Mouse (Mus musculus): Measurements from ENCODE around the gene Hist1h2bk. TPM values are rescaled to one million over a fixed set of nuclear protein-coding genes. Genes with fewer than 3 reads are reported as not detected.
"Not testable (repeated sequence)": the region's sequence is repeated elsewhere in the genome, so short reads cannot be mapped to it uniquely, and the experiment has no call there.

The Hist1h2bk gene
- 2.5 and 3.8 TPM in 2 replicates for polyA plus RNA-seq (2015; fragmentation: Nextera tagmentation; extraction: Ambion mirVana)

DNA sequence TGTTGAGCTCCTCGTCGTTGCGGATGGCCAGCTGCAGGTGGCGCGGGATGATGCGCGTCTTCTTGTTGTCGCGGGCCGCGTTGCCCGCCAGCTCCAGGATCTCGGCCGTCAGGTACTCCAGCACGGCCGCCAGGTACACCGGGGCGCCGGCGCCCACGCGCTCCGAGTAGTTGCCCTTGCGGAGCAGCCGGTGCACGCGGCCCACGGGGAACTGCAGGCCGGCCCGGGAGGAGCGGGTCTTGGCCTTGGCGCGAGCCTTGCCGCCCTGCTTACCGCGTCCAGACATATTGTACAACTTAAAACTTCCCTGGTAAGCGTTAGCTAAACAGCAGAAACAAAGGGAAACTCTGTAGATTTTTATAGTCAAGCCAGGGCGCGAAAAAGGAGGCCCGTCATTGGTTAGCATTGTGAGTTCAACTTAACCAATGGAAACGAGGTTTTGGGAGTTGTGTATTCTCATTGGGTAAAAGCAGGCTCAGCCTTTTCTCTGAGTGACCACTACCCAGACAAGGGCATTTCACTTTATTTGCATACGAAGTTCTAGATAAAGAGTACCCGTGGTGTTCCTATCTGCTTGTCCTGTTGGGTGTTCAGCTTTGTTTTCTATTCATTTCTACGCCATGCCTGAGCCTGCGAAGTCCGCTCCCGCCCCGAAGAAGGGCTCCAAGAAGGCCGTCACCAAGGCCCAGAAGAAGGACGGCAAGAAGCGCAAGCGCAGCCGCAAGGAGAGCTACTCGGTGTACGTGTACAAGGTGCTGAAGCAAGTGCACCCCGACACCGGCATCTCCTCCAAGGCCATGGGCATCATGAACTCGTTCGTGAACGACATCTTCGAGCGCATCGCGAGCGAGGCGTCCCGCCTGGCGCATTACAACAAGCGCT lies at the start of gene Hist1h2bk, which contains the start of gene Hist1h2ah:
Gene Hist1h2bk (plus strand): TSS at position 604 of the 882 bp plus-strand sequence.
Gene Hist1h2ah (minus strand): TSS at position 302 of the 882 bp plus-strand sequence.
- H3K9ac ChIP-seq = peak within 1 kb of the TSS; percentile 70
- H3K27ac ChIP-seq (replicated peaks) = peak within 1 kb of the TSS; percentile 79
- H3K4me1 ChIP-seq (replicated peaks) = peaks cover 26% of the 10 kb centered on the region
- H3K36me3 ChIP-seq, H3K27me3 ChIP-seq, H3K9me3 ChIP-seq: not testable (repeated sequence)
- peak; percentile 98 for ATAC-seq (ENCODE audit: low read depth)
- H3K4me3 ChIP-seq = peak within 1 kb of the TSS; percentile 42
- under 1% methylated on average over 26 of the region's 69 CpGs for WGBS
- H3K4me2 ChIP-seq = peak within 1 kb of the TSS; percentile 72

- Histone ChIP-seq H3K27me3 (peaks cover 82% of the 10 kb centered on the region), H3K4me3 (no peak overlapping the region), H3K9ac (no peak overlapping the region), H3K4me1 (replicated peaks) (peaks cover 17% of the 10 kb centered on the region), H3K27ac (replicated peaks) (no peak overlapping the region), H3K36me3 (no peaks in the 10 kb centered on the region), H3K9me3 (no peaks in the 10 kb centered on the region), H3K4me2 (no peak overlapping the region)
- WGBS = 91% methylated on average over 5 of the region's 5 CpGs
- ATAC-seq (ENCODE audit: low read depth) = no peak
Observed at GRCm38 (mm10) chr13:21992550-21992949, 43.1 kb upstream of the Hist1h2bk start.

DNA sequence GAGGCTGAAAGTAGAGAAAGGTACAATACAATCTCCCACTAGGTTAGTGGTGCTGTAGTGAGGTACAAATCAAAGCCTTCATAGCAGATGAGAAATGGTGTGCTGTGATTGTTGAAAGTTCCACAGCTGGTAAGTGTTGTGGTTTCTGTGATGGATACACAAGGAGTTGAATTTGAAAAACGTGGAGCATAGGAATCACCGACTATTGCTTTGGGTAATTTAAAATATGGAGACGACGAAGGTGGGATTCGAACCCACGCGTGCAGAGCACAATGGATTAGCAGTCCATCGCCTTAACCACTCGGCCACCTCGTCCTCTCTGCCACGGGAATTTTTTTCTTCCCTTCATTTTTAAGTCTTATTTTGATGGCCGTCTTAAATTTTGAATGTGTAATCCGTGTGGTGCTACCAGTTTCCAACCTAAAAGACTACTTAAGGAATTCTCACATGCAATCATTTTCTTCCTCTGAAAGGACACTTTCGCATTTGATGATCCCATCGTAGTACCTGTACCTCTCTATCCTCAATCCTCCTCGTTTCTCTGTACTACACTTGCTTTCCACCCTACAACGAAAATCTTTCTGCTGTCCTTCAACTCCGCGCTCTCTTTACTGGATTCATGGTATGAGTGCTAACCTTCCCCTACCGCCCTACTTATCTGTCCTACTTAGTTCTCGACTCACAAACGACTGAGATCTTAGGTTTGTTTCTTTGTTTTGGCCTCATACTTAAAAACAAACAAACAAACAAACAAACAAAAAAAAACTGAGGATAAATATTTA lies 41.5 kb upstream of the Hist1h2bk start:
- H3K4me3 ChIP-seq = no peak overlapping the region
- H3K27ac ChIP-seq (replicated peaks) = no peak overlapping the region
- H3K9me3 ChIP-seq = no peaks in the 10 kb centered on the region
- H3K9ac ChIP-seq = no peak overlapping the region
- peaks cover 17% of the 10 kb centered on the region for H3K4me1 ChIP-seq (replicated peaks)
- H3K27me3 ChIP-seq = peaks cover 89% of the 10 kb centered on the region
- H3K4me2 ChIP-seq = no peak overlapping the region
- ATAC-seq (ENCODE audit: low read depth) = no peak
- H3K36me3 ChIP-seq = no peaks in the 10 kb centered on the region
- 1% methylated on average over 22 of the region's 22 CpGs for WGBS

- peaks cover 97% of the 10 kb centered on the region for H3K27me3 ChIP-seq
- no peaks in the 10 kb centered on the region for H3K9me3 ChIP-seq
- no peaks in the 10 kb centered on the region for H3K36me3 ChIP-seq
- H3K4me1 ChIP-seq (replicated peaks) = peaks cover 17% of the 10 kb centered on the region
- 4% methylated on average over 8 of the region's 8 CpGs for WGBS
- no peak for ATAC-seq (ENCODE audit: low read depth)
- H3K27ac ChIP-seq (replicated peaks) = no peak overlapping the region
- no peak overlapping the region for H3K9ac ChIP-seq
- H3K4me2 ChIP-seq = peak overlapping the region; percentile 50
- H3K4me3 ChIP-seq = peak overlapping the region; percentile 28
Observed at GRCm38 (mm10) chr13:21994896-21995295, 40.8 kb upstream of the Hist1h2bk start.

- Histone ChIP-seq H3K27ac (replicated peaks) (no peak overlapping the region), H3K4me3 (peak overlapping the region; percentile 28), H3K4me1 (replicated peaks) (peaks cover 17% of the 10 kb centered on the region), H3K36me3 (no peaks in the 10 kb centered on the region), H3K27me3 (peaks cover 97% of the 10 kb centered on the region), H3K4me2 (peak overlapping the region; percentile 50), H3K9me3 (no peaks in the 10 kb centered on the region), H3K9ac (no peak overlapping the region)
- no peak for ATAC-seq (ENCODE audit: low read depth)
- WGBS = under 1% methylated on average over 21 of the region's 21 CpGs
Observed at GRCm38 (mm10) chr13:21995331-21995914, 40.2 kb upstream of the Hist1h2bk start.

GRCm38 (mm10) chr13:21996101-21996839 lies 39.4 kb upstream of the Hist1h2bk start:
- Histone ChIP-seq H3K27ac (replicated peaks) (no peak overlapping the region), H3K9me3 (no peaks in the 10 kb centered on the region), H3K4me3 (peak overlapping the region; percentile 12; the same call in 1 of the 2 replicates), H3K27me3 (peaks cover 97% of the 10 kb centered on the region), H3K36me3 (no peaks in the 10 kb centered on the region), H3K9ac (no peak overlapping the region), H3K4me1 (replicated peaks) (peaks cover 17% of the 10 kb centered on the region), H3K4me2 (peak overlapping the region; percentile 50)
- WGBS = 3% methylated on average over 12 of the region's 12 CpGs
- no peak for ATAC-seq (ENCODE audit: low read depth)

DNA sequence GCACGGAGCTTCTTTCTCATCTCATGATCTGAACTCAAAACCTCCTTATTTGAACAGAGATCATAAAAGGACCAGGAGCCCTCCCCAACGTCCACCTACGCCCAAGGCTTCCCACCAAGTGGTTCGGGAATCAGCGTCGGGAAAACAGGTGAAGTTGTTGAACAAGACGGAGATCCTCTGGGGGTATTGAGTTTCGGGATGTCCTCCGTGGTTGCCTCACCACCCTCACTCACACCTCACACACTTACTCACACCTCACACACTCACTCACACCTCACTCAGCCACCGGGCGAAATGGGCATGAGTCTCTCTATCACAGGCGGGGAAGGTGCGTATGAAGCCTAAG lies 38.9 kb upstream of the Hist1h2bk start:
- Histone ChIP-seq H3K36me3 (no peaks in the 10 kb centered on the region), H3K27ac (replicated peaks) (no peak overlapping the region), H3K4me3 (peak overlapping the region; percentile 12; the same call in 1 of the 2 replicates), H3K9me3 (no peaks in the 10 kb centered on the region), H3K9ac (no peak overlapping the region), H3K4me2 (peak overlapping the region; percentile 34), H3K4me1 (replicated peaks) (peaks cover 17% of the 10 kb centered on the region), H3K27me3 (peaks cover 97% of the 10 kb centered on the region)
- ATAC-seq (ENCODE audit: low read depth) = no peak
- WGBS = under 1% methylated on average over 13 of the region's 13 CpGs

DNA sequence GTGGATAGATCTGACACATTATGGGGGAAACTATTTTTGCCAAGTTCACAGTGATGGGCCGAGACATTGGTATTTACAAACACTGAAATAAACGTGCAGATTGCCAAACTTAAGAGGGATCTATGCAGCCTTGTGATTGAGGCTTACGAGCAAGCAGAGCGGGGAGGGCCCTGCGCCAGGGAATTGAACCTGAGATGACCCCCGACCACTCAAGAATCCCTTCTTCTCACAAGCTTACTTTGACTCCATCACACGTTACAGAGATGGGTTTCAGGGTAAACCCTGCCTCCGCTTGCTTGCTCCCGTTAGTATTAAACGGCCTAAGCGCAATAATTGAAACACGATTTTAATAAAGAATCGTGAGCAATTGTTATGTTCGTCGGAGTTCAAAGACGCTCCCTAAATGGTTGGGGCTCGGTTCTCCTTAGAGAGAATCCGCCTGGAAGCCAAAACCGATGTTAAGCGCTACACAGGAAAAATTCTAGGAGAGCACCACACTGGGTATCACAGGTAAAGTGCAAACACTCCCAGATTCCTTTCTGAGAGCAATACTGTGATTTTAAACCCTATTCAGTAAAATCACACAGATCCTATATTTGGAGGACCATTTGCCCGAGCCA lies 38.4 kb upstream of the Hist1h2bk start:
- no peaks in the 10 kb centered on the region for H3K9me3 ChIP-seq
- no peak for ATAC-seq (ENCODE audit: low read depth)
- WGBS = under 1% methylated on average over 21 of the region's 21 CpGs
- peaks cover 97% of the 10 kb centered on the region for H3K27me3 ChIP-seq
- 0 out of 2 replicates have a peak overlapping the region, but pooled peaks have one; percentile 12 for H3K4me3 ChIP-seq
- H3K9ac ChIP-seq = no peak overlapping the region
- H3K27ac ChIP-seq (replicated peaks) = no peak overlapping the region
- H3K4me2 ChIP-seq = peak overlapping the region; percentile 34
- H3K36me3 ChIP-seq = no peaks in the 10 kb centered on the region
- H3K4me1 ChIP-seq (replicated peaks) = peaks cover 17% of the 10 kb centered on the region

GRCm38 (mm10) chr13:21997821-21998220 lies 37.8 kb upstream of the Hist1h2bk start:
- Histone ChIP-seq H3K27me3 (peaks cover 97% of the 10 kb centered on the region), H3K4me3 (no peak overlapping the region), H3K36me3 (no peaks in the 10 kb centered on the region), H3K4me1 (replicated peaks) (peaks cover 17% of the 10 kb centered on the region), H3K4me2 (no peak overlapping the region), H3K9ac (no peak overlapping the region), H3K9me3 (no peaks in the 10 kb centered on the region), H3K27ac (replicated peaks) (no peak overlapping the region)
- ATAC-seq (ENCODE audit: low read depth) = no peak
- 7% methylated on average over 4 of the region's 4 CpGs for WGBS

DNA sequence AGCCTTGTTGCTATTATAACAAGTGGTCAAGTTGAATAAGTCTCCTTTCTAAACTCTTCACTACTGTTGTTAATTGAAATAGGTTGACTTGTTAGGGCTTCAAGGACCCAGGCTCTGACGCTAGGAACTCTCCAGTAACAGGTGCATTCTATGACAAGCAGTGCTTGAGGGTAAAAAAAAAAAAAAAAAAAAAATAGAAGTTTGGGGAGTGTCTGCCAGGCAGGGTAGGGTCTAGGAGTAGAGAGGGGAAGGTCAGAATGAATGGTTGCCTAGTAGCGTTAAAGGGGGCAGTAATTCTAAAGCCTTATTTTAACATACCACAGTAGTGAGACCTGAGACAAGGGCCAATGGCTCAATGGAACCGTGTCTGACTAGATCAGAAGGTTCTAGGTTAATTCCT lies 37.3 kb upstream of the Hist1h2bk start:
- Histone ChIP-seq H3K27me3 (peaks cover 99% of the 10 kb centered on the region), H3K36me3 (no peaks in the 10 kb centered on the region), H3K4me2 (no peak overlapping the region), H3K4me3 (no peak overlapping the region), H3K9me3 (no peaks in the 10 kb centered on the region), H3K9ac (no peak overlapping the region), H3K27ac (replicated peaks) (no peak overlapping the region), H3K4me1 (replicated peaks) (peaks cover 17% of the 10 kb centered on the region)
- no peak for ATAC-seq (ENCODE audit: low read depth)
- WGBS = 25% methylated on average over 3 of the region's 3 CpGs

- Histone ChIP-seq H3K4me3 (no peak overlapping the region), H3K27ac (replicated peaks) (no peak overlapping the region), H3K27me3 (peaks cover 99% of the 10 kb centered on the region), H3K9me3 (no peaks in the 10 kb centered on the region), H3K36me3 (no peaks in the 10 kb centered on the region), H3K4me1 (replicated peaks) (peaks cover 17% of the 10 kb centered on the region), H3K9ac (no peak overlapping the region), H3K4me2 (no peak overlapping the region)
- no peak for ATAC-seq (ENCODE audit: low read depth)
- 30% methylated on average over 4 of the region's 4 CpGs for WGBS
Observed at GRCm38 (mm10) chr13:21999147-21999546, 36.5 kb upstream of the Hist1h2bk start.

Measured in neural tube, embryonic 13.5 days (tissue).